Mouse (Mus musculus): ENCODE results near the gene Lpar1.

The Lpar1 gene

DNA sequence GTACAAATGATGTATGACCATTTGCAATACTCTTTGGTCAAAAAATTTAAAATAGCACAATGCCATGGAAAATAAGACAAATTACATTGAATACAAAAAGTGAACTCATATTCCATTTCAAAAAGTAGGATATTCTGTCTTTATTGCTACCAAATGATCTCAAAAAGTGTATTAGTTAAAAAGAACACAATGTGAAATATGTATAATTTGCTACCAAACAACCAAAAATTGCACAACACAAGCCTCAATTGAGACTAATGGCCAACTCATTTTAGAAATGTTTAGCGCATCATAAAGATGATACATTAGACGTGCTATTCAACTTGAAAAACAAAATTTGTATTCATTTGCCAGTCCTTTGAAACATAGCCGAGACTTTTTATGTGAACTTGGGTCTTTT, 104.9 kb downstream of the Lpar1 start:
- DNase-seq (ENCODE audit: low spot score): no peak

DNA sequence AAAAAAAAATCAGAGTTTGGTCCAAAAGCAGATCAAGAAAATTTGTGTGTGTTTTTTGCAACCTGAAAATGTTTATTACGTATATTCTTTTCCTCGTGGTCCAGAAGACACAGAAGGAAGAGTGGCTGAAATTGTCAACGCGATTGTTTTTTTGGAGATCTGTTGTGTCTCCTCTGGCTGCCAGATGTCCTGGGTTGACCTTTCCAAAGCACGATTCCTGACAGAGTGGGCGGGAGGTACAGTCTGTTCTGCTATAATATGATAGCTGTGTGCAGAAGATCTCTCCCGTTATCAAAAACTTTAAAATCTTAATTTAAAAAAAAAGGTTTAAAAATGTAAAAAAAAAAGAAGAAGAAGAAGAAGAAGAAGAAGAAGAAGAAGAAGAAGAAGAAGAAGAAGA, 105.9 kb downstream of the Lpar1 start:
- peak; percentile 49 for DNase-seq (ENCODE audit: low spot score)

DNA sequence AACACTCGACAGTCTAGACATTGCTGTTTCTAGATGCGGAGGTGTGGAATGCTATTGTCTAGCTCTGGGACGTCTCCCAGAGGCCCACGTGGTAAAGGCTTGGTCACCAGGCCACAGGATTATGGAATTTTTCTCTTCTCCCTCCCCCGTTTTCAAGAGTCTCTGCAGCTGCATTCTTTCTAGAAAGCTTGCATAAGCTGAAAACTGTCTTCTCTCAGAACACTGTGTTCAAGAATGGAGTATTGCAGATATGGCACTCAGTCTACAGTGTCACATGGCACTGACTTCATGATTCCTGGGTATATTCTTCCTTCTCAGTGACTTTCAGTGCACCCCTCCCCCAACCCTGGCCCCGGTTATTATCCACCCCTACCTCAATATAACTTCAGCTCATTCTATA, 107.9 kb downstream of the Lpar1 start:
- no peak for DNase-seq (ENCODE audit: low spot score)

DNA sequence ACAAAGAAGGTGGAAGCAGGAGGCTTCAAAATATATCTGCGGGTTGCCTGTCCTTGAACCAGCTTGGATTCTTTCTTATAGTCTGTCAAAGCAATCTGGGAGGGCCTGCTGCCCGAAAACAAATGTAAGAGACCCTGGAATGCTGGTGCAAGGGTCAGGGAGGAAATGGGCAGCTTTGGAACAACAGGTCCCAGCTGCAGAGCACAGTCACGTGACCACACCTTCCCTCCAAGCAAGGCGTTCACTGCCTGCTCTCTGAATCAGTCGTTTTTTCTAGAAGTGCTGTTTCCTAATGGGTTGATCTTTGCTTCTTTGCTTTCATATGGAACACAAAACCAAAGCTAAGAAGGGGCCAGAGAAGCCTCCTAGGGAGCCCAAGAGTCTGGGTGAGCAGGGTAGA, 111.4 kb downstream of the Lpar1 start:
- no peak for DNase-seq (ENCODE audit: low spot score)

DNA sequence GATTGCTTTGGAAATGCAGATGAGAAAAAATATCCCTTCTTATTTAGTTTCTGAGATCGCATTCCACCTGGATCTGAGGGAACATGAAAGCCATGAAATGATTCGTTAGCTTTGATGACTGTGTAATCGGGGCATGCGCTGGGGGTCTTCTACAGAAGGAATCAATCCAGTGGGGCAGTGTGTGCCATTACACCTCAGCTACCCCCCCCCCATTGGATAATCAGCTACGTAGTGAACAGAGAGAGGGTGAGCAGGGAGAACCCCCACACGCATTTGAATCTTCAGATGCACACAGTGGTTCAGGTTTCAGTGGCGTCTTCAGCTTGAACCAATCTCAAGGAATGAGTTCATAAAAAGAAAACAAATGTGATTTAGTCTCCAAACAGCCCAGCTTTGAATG, 115.0 kb downstream of the Lpar1 start:
- DNase-seq (ENCODE audit: low spot score): no peak

DNA sequence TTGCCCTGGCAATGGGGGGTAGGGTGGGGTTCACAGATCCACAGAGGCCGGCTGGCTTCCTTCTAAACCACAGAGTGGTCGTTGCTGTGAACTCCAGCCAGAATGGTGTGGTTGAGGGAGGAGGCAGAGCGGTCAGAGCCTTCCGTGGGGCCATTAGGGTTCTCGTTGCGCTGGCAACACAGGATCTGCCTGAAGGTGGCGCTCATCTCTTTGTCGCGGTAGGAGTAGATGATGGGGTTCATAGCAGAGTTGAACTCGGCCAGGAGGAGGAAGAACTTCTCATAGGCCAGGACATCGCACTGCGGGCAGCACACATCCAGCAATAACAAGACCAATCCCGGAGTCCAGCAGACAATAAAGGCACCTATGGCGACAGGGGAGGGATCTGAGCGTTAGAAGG, 116.4 kb downstream of the Lpar1 start:
- no peak for DNase-seq (ENCODE audit: low spot score)

DNA sequence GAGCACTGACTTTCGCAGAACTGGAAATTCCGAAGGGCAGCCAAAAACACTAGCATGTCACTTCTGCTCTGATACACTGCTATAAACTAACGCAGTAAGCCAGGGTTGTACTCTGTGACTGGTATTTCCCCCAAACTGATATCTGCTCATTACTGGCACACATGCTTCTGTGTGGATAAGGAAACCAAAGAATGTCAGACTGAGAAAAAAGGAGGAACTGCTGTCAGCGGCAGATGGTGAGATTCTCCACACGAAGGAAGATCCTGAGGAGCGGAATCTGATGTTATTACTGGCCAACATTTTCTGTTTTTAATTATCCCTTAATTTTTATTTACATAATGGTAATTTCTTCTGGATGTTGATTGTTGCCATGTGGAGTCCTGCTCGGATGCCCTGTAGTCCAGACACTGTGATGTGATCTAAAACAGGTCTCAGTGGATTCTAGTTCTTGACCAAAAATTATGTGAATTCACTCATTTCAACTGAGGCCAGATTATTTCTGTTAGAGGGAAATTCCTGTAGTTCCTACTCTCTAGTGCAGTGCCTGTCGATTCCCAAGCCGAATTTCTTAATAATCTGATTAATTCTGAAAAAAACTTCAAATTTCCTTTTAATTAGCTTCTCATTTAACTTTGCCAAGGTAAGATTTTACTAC, 130.3 kb downstream of the Lpar1 start:
- no peak for DNase-seq (ENCODE audit: low spot score)

DNA sequence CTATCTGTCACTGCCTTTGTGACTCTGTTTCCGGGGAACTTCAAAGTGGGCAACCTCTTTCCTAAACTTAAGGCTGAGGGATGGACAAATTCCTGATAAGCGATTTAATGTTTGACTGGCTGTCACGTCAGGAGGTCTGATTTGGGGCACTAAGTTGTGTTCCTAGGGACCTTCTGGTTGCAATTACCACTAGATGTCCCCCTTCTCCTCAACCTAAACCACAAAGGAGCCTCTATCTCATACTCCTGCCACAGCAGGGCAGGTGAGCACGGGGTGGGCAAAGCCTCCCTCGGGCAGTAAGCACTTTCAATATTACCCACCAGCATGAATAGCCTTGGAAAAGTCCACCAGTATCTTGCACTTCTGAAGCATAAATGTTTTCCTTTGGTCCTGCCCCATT, 134.5 kb downstream of the Lpar1 start:
- DNase-seq (ENCODE audit: low spot score): peak; percentile 20

DNA sequence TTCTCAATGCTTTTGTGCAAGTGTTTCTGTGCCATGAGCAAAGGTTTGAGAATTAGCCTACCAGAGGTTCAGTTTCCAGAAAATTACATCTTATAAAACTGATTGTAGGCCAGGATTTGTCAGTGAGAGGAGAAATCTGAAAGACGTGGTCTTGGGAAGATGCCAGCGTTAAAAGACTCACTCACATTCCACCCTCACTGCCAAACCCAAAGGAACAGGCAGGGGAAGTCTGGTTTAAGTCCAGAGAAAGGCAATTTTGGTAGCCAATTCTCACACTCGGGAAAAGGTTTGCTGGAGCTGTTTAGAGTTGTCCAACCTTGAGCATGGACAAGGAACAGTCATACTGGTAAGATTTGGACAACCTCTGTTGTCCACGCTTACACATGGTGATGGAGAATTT, 136.4 kb downstream of the Lpar1 start:
- DNase-seq (ENCODE audit: low spot score): peak; percentile 70

DNA sequence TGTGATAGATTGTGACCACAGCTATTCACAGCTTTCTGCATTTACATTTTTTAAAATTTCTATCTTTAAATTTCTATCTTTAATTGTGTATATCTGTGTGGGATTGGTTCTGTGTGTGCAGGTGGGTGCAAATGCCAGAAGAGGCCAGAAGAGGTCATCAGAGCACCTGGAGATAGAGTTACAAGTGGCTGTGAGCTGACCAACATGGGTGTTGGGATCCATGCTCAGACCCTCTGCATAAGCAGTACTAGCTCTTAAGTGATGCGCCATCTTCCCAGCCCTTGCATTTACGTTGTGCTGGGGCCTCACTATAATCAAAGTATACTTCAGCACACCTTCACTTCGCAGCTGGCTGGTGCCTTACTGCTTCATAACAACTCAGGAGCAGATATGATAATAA, 138.2 kb downstream of the Lpar1 start:
- no peak for DNase-seq (ENCODE audit: low spot score)

DNA sequence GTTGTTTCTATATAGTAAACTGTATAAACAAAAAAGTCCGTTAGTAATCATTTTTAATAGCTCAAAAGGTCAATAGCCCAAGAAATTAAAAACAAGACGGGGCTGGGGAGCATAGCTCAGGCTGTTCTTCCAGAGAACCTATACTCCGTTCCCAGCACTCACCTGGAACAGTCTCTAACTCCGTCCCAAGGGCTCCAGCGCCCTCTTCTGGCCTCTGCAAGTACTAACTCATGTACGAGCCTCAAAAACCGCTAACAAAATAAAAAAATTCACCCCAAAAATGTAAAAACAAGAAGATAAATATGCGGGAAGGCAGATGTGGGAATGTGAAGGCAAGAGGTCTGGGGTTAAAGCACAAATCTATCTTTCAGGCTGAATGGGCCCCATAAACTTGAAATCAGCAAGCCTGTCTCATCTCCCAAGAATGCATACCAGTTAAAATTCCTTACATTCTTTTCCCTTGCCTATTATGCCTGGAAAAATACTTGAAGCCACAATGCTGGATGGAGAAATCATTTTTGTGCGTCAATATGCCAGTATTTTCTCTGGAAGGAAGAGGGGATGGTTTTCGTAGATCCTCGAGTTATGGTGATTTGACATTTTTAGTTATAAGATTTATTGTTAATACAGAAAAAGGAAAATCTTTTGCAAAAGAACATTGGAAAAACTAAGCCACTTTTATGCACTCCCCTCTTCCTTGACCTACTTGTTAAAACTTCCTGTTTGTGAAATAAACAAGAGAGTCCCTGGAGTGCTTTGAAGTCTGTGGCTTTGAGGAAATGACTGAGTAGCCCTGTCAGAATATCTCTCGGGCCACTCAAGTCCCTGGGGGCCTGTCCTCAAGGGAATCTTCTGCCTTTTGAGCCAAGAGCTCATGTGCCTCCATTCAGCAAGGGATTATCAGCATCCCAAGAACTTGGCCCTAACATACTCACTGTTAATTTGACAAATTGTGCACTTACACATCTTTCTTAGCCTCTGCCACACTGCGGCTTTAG, 140.2 kb downstream of the Lpar1 start:
- DNase-seq (ENCODE audit: low spot score): peak; percentile 24

DNA sequence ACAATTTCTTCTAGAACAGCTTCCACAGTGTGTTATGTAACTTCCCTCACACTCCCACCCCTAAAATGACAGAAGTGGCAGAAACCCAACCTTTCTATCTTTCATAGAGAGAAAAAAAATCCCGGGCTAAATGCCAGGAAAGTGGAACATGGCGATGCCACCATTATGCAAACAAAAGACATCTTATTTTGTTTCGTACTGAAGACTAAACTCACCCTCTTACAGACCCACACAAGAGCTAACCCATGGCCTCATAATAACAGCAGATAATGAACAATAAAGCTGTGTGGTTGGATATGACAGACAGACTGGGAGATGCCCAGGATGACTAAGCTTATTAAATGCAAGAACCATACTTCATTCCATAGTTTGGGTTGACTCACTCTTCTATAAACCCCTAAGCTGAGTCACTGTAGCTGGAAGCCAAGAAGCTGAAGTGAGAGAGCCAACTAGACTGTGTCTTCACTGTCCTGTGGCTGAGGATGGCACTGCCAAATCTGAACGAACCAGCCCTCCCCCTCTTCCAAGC, 151.7 kb downstream of the Lpar1 start:
- peak; percentile 76 for DNase-seq (ENCODE audit: low spot score)

DNA sequence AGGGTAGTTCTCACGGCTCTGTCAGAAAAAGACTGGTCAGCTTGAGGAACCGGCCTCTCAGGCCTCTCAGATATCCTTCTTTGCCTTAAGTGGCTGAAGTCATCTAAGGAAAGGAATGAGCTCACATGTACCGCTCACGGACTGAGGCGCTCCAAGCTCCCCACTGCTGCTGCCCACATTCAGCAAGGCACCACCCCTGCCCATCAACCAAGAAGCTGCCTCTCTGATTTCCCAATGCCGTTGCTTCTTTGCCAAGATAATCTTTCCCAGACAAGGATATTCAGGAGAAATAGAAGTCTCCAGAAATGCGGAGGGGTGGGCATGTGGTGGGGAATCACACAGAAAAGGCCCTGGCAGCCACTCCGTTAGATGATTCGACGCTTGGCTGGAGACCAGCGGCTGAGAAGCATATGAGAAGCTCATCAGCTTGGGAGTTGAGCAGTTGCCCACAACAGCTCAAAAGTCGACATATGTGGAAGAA, 152.8 kb downstream of the Lpar1 start:
- DNase-seq (ENCODE audit: low spot score): peak; percentile 67

Measured in adipocyte (in vitro differentiated cells).